Mouse (Mus musculus): Measurements from ENCODE around the gene Ddias.

GRCm38 (mm10) chr7:92884998-92885660, 11.1 kb upstream of the Ddias start:
- TF ChIP-seq CTCF (IDR thresholded peaks at IDR 0.05): no peak
- no peak for TF ChIP-seq EP300 (IDR thresholded peaks at IDR 0.05)

Measured in lung, postnatal 0 days (tissue).